Mouse (Mus musculus): Measurements from ENCODE around the gene Tax1bp1. TPM values are rescaled to one million over a fixed set of nuclear protein-coding genes. Genes with fewer than 3 reads are reported as not detected.
A peak's percentile ranks its signal among the peaks of the same experiment; 100 is the strongest.

The Tax1bp1 gene
- total and polyA plus RNA-seq, 3 experiments: 42.2 to 61.7 (median 61.6) TPM

GRCm38 (mm10) chr6:52712563-52712962, 966 bp upstream of the Tax1bp1 start:
- peaks cover 2 to 18% of the 10 kb centered on the region in 2 experiments; a peak in 3 of 4 replicates for H3K4me1 ChIP-seq (ENCODE audit: control insufficient read depth in 1 of 2, insufficient read depth in 2 of 2)
- no peak overlapping the region for H3K9ac ChIP-seq (ENCODE audit: insufficient read depth, low read depth)
- TF ChIP-seq RAD21 (IDR thresholded peaks at IDR 0.05; ENCODE audit: low read depth, low read length): no peak
- no peak for DNase-seq (ENCODE audit: extremely low read depth)
- H3K27ac ChIP-seq (ENCODE audit: insufficient read depth, low read depth): no peak overlapping the region
- in situ Hi-C loops (cut with MboI; ENCODE audit: low pct_ligation_motif_present, low pct_unique_long_range_greater_than_20kb, low sequenced_read_pairs): no loop called here
- H3K9me3 ChIP-seq (replicated peaks; ENCODE audit: low read length): no peaks in the 10 kb centered on the region
- H3K36me3 ChIP-seq (replicated peaks in 1 of 2; ENCODE audit: control insufficient read depth in 1 of 2, insufficient read depth in 1 of 2, low read length in 1 of 2): no peaks in the 10 kb centered on the region
- peaks cover 25% of the 10 kb centered on the region for H3K79me2 ChIP-seq (replicated peaks; ENCODE audit: control insufficient read depth, extremely low read depth, insufficient read depth, poor library complexity, severe bottlenecking)
- no peak overlapping the region for H3K4me3 ChIP-seq (replicated peaks in 1 of 3; ENCODE audit: low read depth in 2 of 3, low read length in 2 of 3, poor library complexity in 1 of 3)
- H3K27me3 ChIP-seq (replicated peaks): no peaks in the 10 kb centered on the region
- H3K4me2 ChIP-seq (ENCODE audit: insufficient read depth, low read depth, poor library complexity, severe bottlenecking): peak overlapping the region; percentile 68; the same call in 1 of the 2 replicates
- dilution Hi-C loops (cut with MboI; ENCODE audit: extremely low pct_ligation_motif_present, extremely low pct_unique_long_range_greater_than_20kb, low sequenced_read_pairs): no loop called here

DNA sequence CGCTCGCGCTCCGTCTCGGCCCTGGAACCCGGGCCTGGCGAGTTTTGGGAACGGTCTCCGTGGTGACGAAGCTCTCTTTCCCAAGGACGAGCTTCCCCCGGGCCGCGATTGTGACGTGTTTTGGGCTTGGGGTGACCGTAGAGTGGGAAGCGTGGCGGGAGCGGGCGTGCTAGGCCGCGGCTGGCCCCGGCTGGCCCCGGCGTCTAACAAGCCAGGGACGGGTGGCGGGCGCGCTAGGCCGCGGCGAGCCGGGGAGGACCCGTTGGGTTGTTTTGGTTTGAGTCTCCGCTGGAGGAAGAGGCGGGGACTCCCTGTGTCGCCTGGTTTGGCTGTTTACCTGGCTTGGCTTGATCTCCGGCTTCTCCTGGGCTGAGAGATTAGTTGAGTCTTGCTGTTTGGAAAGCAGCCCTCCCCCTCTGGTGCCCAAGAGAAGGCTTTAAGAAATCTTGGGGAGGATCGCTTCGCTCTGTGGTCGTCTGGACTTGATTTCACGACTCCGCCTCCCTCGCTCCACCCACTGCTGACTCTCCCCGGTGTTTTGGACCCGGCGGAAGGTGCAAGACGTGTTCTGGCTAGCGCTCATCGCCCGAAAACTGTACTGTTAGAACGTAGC, 474 bp downstream of the Tax1bp1 start:
- peak overlapping the region; percentile 81 to 98 (median 86) for H3K4me3 ChIP-seq (replicated peaks in 1 of 3; ENCODE audit: low read depth in 2 of 3, low read length in 2 of 3, poor library complexity in 1 of 3)

GRCm38 (mm10) chr6:52717493-52718192, 4.1 kb downstream of the Tax1bp1 start:
- Histone ChIP-seq H3K27me3 (replicated peaks) (no peaks in the 10 kb centered on the region), H3K27ac (ENCODE audit: insufficient read depth, low read depth) (no peak overlapping the region), H3K4me2 (ENCODE audit: insufficient read depth, low read depth, poor library complexity, severe bottlenecking) (no peak overlapping the region), H3K9me3 (replicated peaks; ENCODE audit: low read length) (no peaks in the 10 kb centered on the region), H3K4me1 (ENCODE audit: control insufficient read depth in 1 of 2, insufficient read depth in 2 of 2) (peaks cover 0 to 13% of the 10 kb centered on the region in 2 experiments; a peak in 2 of 4 replicates), H3K79me2 (replicated peaks; ENCODE audit: control insufficient read depth, extremely low read depth, insufficient read depth, poor library complexity, severe bottlenecking) (peaks cover 50% of the 10 kb centered on the region), H3K4me3 (replicated peaks in 1 of 3; ENCODE audit: low read depth in 2 of 3, low read length in 2 of 3, poor library complexity in 1 of 3) (no peak overlapping the region), H3K9ac (ENCODE audit: insufficient read depth, low read depth) (no peak overlapping the region), H3K36me3 (replicated peaks in 1 of 2; ENCODE audit: control insufficient read depth in 1 of 2, insufficient read depth in 1 of 2, low read length in 1 of 2) (peaks cover 2 to 6% of the 10 kb centered on the region in 2 experiments)
- DNase-seq (ENCODE audit: extremely low read depth): no peak
- dilution Hi-C loops (cut with MboI; ENCODE audit: extremely low pct_ligation_motif_present, extremely low pct_unique_long_range_greater_than_20kb, low sequenced_read_pairs): no loop called here
- in situ Hi-C loops (cut with MboI; ENCODE audit: low pct_ligation_motif_present, low pct_unique_long_range_greater_than_20kb, low sequenced_read_pairs): no loop called here
- no peak for TF ChIP-seq MAZ (IDR thresholded peaks at IDR 0.05; ENCODE audit: low read depth, low read length)
- TF ChIP-seq NELFE (IDR thresholded peaks at IDR 0.05; ENCODE audit: low read depth, low read length): no peak
- 0 out of 2 replicates have a peak, but pooled peaks have one; percentile 20 for TF ChIP-seq ZMIZ1 (IDR thresholded peaks at IDR 0.05; ENCODE audit: low read depth, low read length)

More for the DNA sequence above, 474 bp downstream of the Tax1bp1 start:
- H3K4me2 ChIP-seq (ENCODE audit: insufficient read depth, low read depth, poor library complexity, severe bottlenecking): peak overlapping the region; percentile 92; the same call in 1 of the 2 replicates
- in situ Hi-C loops (cut with MboI; ENCODE audit: low pct_ligation_motif_present, low pct_unique_long_range_greater_than_20kb, low sequenced_read_pairs): no loop called here
- TF ChIP-seq MXI1 (IDR thresholded peaks at IDR 0.05; ENCODE audit: low read depth, low read length): peak; percentile 66; the same call in 1 of the 2 replicates
- TF ChIP-seq UBTF (IDR thresholded peaks at IDR 0.05; ENCODE audit: low read depth, low read length): 0 out of 2 replicates have a peak, but pooled peaks have one; percentile 65
- no peak for TF ChIP-seq GABPA (IDR thresholded peaks at IDR 0.05; ENCODE audit: insufficient replicate concordance, low read depth, low read length)
- TF ChIP-seq SIN3A (IDR thresholded peaks at IDR 0.05; ENCODE audit: low read length): peak; percentile 51; the same call in 1 of the 2 replicates
- H3K4me1 ChIP-seq (ENCODE audit: control insufficient read depth in 1 of 2, insufficient read depth in 2 of 2): peaks cover 2 to 18% of the 10 kb centered on the region in 2 experiments; a peak in 3 of 4 replicates
- no peaks in the 10 kb centered on the region for H3K9me3 ChIP-seq (replicated peaks; ENCODE audit: low read length)
- H3K79me2 ChIP-seq (replicated peaks; ENCODE audit: control insufficient read depth, extremely low read depth, insufficient read depth, poor library complexity, severe bottlenecking): peaks cover 39% of the 10 kb centered on the region
- peak overlapping the region; percentile 56 for H3K27ac ChIP-seq (ENCODE audit: insufficient read depth, low read depth)
- no peaks in the 10 kb centered on the region for H3K27me3 ChIP-seq (replicated peaks)
- dilution Hi-C loops (cut with MboI; ENCODE audit: extremely low pct_ligation_motif_present, extremely low pct_unique_long_range_greater_than_20kb, low sequenced_read_pairs): no loop called here
- H3K36me3 ChIP-seq (replicated peaks in 1 of 2; ENCODE audit: control insufficient read depth in 1 of 2, insufficient read depth in 1 of 2, low read length in 1 of 2): no peaks in the 10 kb centered on the region
- peak overlapping the region; percentile 90 for H3K9ac ChIP-seq (ENCODE audit: insufficient read depth, low read depth)
- peak; percentile 82 for DNase-seq (ENCODE audit: extremely low read depth)
